Mouse (Mus musculus): ENCODE results near the gene Gzf1. TPM values are rescaled to one million over a fixed set of nuclear protein-coding genes. Genes with fewer than 3 reads are reported as not detected.
A peak's percentile ranks its signal among the peaks of the same experiment; 100 is the strongest.

Gzf1 gene
- polyA plus RNA-seq, 1 experiment from 2014 or later, result 20.7 TPM

GRCm38 (mm10) chr2:148681461-148681891 lies 653 bp downstream of the Gzf1 start:
- Histone ChIP-seq H3K27me3 (no peaks in the 10 kb centered on the region), H3K4me1 (peaks cover 35% of the 10 kb centered on the region), H3K9me3 (no peaks in the 10 kb centered on the region), H3K36me3 (peaks cover 35% of the 10 kb centered on the region), H3K4me2 (peak overlapping the region; percentile 84), H3K4me3 (peak overlapping the region; percentile 76), H3K27ac (peak overlapping the region; percentile 81), H3K9ac (peak overlapping the region; percentile 78)
- ATAC-seq (ENCODE audit: insufficient number of reproducible peaks, low FRiP score, low TSS enrichment, low read depth), result peak; percentile 17
- WGBS, result 7% methylated on average over 17 of the region's 17 CpGs

GRCm38 (mm10) chr2:148683031-148683430 lies 2.2 kb downstream of the Gzf1 start:
- Histone ChIP-seq H3K4me1 (peaks cover 25% of the 10 kb centered on the region), H3K36me3 (peaks cover 39% of the 10 kb centered on the region), H3K27me3 (no peaks in the 10 kb centered on the region), H3K9me3 (no peaks in the 10 kb centered on the region), H3K9ac (no peak overlapping the region), H3K4me2 (no peak overlapping the region), H3K4me3 (no peak overlapping the region), H3K27ac (no peak overlapping the region)
- ATAC-seq (ENCODE audit: insufficient number of reproducible peaks, low FRiP score, low TSS enrichment, low read depth), result no peak
- 87% methylated on average over 1 of the region's 1 CpGs for WGBS

DNA sequence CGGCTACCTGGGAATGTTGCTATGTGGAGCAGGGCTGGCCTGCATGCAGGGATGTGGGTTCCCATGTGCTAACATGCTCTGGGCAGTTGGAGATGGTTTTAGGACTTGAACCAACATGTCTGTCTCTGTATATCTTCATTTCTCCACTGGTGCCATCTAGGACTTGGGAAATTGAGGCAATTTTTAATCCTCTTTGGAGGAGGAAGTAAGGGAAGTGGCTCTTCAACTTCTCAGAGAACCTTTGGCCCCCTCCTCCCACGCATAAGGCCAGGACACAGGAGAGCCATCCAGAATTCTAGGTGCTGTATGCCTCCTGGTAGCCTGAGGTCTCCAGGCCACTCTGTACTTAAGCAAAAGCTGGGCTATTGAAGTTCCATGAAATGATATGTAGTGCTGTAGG lies 4.1 kb downstream of the Gzf1 start:
- no peak overlapping the region for H3K27ac ChIP-seq
- no peak overlapping the region for H3K9ac ChIP-seq
- no peak for ATAC-seq (ENCODE audit: insufficient number of reproducible peaks, low FRiP score, low TSS enrichment, low read depth)
- H3K27me3 ChIP-seq, result no peaks in the 10 kb centered on the region
- H3K36me3 ChIP-seq, result peaks cover 50% of the 10 kb centered on the region
- peaks cover 11% of the 10 kb centered on the region for H3K4me1 ChIP-seq
- H3K4me2 ChIP-seq, result no peak overlapping the region
- WGBS, result 92% methylated on average over 2 of the region's 2 CpGs
- no peaks in the 10 kb centered on the region for H3K9me3 ChIP-seq
- no peak overlapping the region for H3K4me3 ChIP-seq

GRCm38 (mm10) chr2:148685709-148686108 lies 4.9 kb downstream of the Gzf1 start:
- WGBS, result 84% methylated on average over 3 of the region's 3 CpGs
- H3K36me3 ChIP-seq, result peaks cover 57% of the 10 kb centered on the region
- no peak overlapping the region for H3K27ac ChIP-seq
- no peak overlapping the region for H3K4me3 ChIP-seq
- H3K27me3 ChIP-seq, result no peaks in the 10 kb centered on the region
- no peaks in the 10 kb centered on the region for H3K9me3 ChIP-seq
- no peak for ATAC-seq (ENCODE audit: insufficient number of reproducible peaks, low FRiP score, low TSS enrichment, low read depth)
- H3K4me2 ChIP-seq, result no peak overlapping the region
- H3K9ac ChIP-seq, result no peak overlapping the region
- H3K4me1 ChIP-seq, result peaks cover 7% of the 10 kb centered on the region

DNA sequence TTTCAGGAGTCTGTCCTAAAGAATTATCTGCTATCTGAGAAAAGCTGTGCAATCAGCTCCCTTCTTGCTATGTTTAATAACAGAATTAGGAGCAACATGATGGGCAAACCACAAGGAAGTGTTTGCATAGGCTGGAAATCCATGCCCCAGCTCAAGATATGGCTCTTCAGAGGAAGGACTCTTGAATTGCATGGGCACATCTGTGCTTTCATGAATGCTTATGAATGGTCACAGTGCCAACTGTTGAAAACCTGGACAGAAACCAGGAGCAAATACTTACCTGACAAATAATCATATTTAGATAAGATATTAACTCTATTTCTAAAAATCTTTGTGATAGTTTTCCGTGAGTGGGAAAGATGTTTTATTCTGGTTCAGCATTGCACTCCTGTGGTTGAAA lies 6.0 kb downstream of the Gzf1 start:
- Histone ChIP-seq H3K27ac (no peak overlapping the region), H3K4me2 (no peak overlapping the region), H3K27me3 (no peaks in the 10 kb centered on the region), H3K4me3 (no peak overlapping the region), H3K36me3 (peaks cover 68% of the 10 kb centered on the region), H3K9ac (no peak overlapping the region), H3K4me1 (peaks cover 3% of the 10 kb centered on the region), H3K9me3 (no peaks in the 10 kb centered on the region)
- ATAC-seq (ENCODE audit: insufficient number of reproducible peaks, low FRiP score, low TSS enrichment, low read depth), result no peak
- 95% methylated on average over 1 of the region's 1 CpGs for WGBS

DNA sequence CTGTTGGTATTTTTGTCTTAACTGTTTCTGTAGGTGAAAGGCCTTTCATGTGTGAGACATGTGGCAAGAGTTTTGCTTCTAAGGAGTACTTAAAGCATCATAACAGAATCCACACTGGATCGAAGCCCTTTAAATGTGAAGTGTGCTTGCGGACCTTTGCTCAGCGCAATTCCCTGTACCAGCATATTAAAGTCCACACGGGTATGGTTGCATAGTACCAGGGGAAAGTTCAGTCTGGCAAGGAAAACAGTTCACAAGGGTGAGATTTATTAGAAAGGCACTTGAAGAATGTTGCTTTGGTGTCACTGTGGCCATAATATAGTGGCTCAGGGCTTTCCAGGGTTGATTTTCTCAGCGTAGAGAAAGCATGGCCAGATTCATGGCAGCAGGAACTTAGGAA lies 7.1 kb downstream of the Gzf1 start:
- Histone ChIP-seq H3K4me2 (no peak overlapping the region), H3K27ac (no peak overlapping the region), H3K9ac (no peak overlapping the region), H3K4me1 (no peaks in the 10 kb centered on the region), H3K9me3 (no peaks in the 10 kb centered on the region), H3K27me3 (no peaks in the 10 kb centered on the region), H3K4me3 (no peak overlapping the region), H3K36me3 (peaks cover 77% of the 10 kb centered on the region)
- no peak for ATAC-seq (ENCODE audit: insufficient number of reproducible peaks, low FRiP score, low TSS enrichment, low read depth)
- 89% methylated on average over 5 of the region's 5 CpGs for WGBS

DNA sequence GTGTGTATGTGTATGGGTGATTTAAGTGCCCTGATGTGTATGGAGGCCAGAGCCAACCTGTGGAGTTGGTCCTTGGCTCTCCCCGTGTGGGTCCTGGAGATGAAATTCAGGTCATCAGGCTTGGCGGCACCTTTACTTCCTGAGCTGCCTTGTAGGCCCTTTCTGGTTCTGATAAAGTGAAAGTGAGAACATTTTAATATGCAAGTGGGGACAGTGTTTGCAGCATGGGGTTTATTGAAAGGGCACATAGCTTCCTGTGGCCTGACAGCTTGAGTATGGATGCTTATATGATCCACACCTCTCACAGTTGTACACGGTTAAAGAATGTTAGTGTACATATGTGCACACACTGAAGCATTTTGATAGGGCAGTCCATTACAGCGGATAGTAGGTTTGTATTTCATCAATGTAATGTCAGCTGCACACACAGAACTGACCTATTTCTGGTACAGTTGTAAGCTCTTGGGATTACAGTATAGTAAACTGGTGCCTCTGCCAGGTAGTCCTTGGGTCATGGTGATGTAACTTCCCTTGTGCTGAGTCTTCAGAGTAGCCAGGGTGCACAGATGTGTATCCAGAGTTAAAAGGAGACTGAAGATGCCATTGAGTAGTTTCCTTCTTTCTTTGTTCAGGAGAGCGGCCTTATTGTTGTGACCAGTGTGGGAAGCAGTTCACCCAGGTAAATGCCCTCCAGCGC lies 8.8 kb downstream of the Gzf1 start:
- Histone ChIP-seq H3K4me3 (no peak overlapping the region), H3K4me1 (no peaks in the 10 kb centered on the region), H3K36me3 (peaks cover 67% of the 10 kb centered on the region), H3K9me3 (no peaks in the 10 kb centered on the region), H3K9ac (no peak overlapping the region), H3K27me3 (no peaks in the 10 kb centered on the region), H3K27ac (no peak overlapping the region), H3K4me2 (no peak overlapping the region)
- WGBS, result 86% methylated on average over 6 of the region's 6 CpGs
- ATAC-seq (ENCODE audit: insufficient number of reproducible peaks, low FRiP score, low TSS enrichment, low read depth), result no peak

GRCm38 (mm10) chr2:148690291-148690690 lies 9.5 kb downstream of the Gzf1 start:
- H3K27ac ChIP-seq, result no peak overlapping the region
- no peaks in the 10 kb centered on the region for H3K27me3 ChIP-seq
- no peak overlapping the region for H3K4me2 ChIP-seq
- H3K9me3 ChIP-seq, result no peaks in the 10 kb centered on the region
- ATAC-seq (ENCODE audit: insufficient number of reproducible peaks, low FRiP score, low TSS enrichment, low read depth), result no peak
- peaks cover 68% of the 10 kb centered on the region for H3K36me3 ChIP-seq
- H3K4me1 ChIP-seq, result no peaks in the 10 kb centered on the region
- H3K4me3 ChIP-seq, result no peak overlapping the region
- H3K9ac ChIP-seq, result no peak overlapping the region
- 91% methylated on average over 3 of the region's 3 CpGs for WGBS

GRCm38 (mm10) chr2:148690781-148691180 lies 10.0 kb downstream of the Gzf1 start:
- no peak for ATAC-seq (ENCODE audit: insufficient number of reproducible peaks, low FRiP score, low TSS enrichment, low read depth)
- Histone ChIP-seq H3K27me3 (no peaks in the 10 kb centered on the region), H3K4me2 (no peak overlapping the region), H3K27ac (no peak overlapping the region), H3K36me3 (peaks cover 65% of the 10 kb centered on the region), H3K4me1 (no peaks in the 10 kb centered on the region), H3K9me3 (no peaks in the 10 kb centered on the region), H3K4me3 (no peak overlapping the region), H3K9ac (no peak overlapping the region)
- 96% methylated on average over 5 of the region's 5 CpGs for WGBS

GRCm38 (mm10) chr2:148698571-148698970 lies 17.7 kb downstream of the Gzf1 start:
- Histone ChIP-seq H3K27me3 (no peaks in the 10 kb centered on the region), H3K9ac (no peak overlapping the region), H3K27ac (no peak overlapping the region), H3K36me3 (peaks cover 50% of the 10 kb centered on the region), H3K4me2 (no peak overlapping the region), H3K9me3 (no peaks in the 10 kb centered on the region), H3K4me1 (no peaks in the 10 kb centered on the region), H3K4me3 (no peak overlapping the region)
- WGBS, result 41% methylated on average over 5 of the region's 5 CpGs
- ATAC-seq (ENCODE audit: insufficient number of reproducible peaks, low FRiP score, low TSS enrichment, low read depth), result no peak

- Histone ChIP-seq H3K9me3 (no peaks in the 10 kb centered on the region), H3K9ac (no peak overlapping the region), H3K4me2 (no peak overlapping the region), H3K27ac (no peak overlapping the region), H3K36me3 (peaks cover 26% of the 10 kb centered on the region; the same call in 1 of the 2 replicates), H3K27me3 (no peaks in the 10 kb centered on the region), H3K4me3 (no peak overlapping the region), H3K4me1 (no peaks in the 10 kb centered on the region)
- WGBS, result 80% methylated on average over 15 of the region's 15 CpGs
- ATAC-seq (ENCODE audit: insufficient number of reproducible peaks, low FRiP score, low TSS enrichment, low read depth), result no peak
These were observed 25.8 kb downstream of the Gzf1 start for GRCm38 (mm10) chr2:148706409-148707201.

DNA sequence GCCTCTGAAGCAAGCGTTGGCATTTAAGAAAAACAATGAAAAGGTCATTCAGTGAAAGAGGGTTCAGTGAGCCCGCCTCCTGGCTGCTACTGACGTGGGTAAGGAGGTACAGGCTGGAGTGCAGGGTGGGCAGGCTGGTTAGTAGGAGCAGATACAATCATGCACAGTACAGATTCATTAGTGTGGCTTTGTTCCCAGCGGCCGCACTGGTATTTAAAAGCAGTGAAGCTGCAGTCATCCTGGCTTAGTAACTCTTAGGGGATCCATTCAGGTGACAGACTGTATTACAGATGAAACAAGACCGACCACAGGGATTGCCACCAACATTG lies 26.3 kb downstream of the Gzf1 start:
- no peak for ATAC-seq (ENCODE audit: insufficient number of reproducible peaks, low FRiP score, low TSS enrichment, low read depth)
- WGBS, result 88% methylated on average over 6 of the region's 6 CpGs

More for the DNA sequence above, 26.3 kb downstream of the Gzf1 start:
- Histone ChIP-seq H3K9me3 (no peaks in the 10 kb centered on the region), H3K36me3 (peaks cover 31% of the 10 kb centered on the region; the same call in 1 of the 2 replicates), H3K9ac (no peak overlapping the region), H3K4me1 (no peaks in the 10 kb centered on the region), H3K4me2 (no peak overlapping the region), H3K27me3 (no peaks in the 10 kb centered on the region), H3K4me3 (no peak overlapping the region), H3K27ac (no peak overlapping the region)

Data from limb, embryonic 15.5 days (tissue).